Mouse (Mus musculus) brain, embryonic 18.5 days (tissue): ENCODE measurements around the gene Dyrk1b.
"Not testable (repeated sequence)": the region's sequence is repeated elsewhere in the genome, so short reads cannot be mapped to it uniquely, and the experiment has no call there.

ENCODE experiments used
- DNase-seq: peaks from one replicate; pipeline ENCODE4 v3.0.0-alpha.2; 2012; ENCODE audit warnings: low read depth, low spot score

Gene Dyrk1b

GRCm38 (mm10) chr7:28195414-28196098 lies 16.3 kb downstream of the Dyrk1b start:
- no peak for DNase-seq

GRCm38 (mm10) chr7:28196528-28196927 lies 17.3 kb downstream of the Dyrk1b start:
- no peak for DNase-seq

GRCm38 (mm10) chr7:28199054-28199453 lies 19.8 kb downstream of the Dyrk1b start:
- no peak for DNase-seq

DNA sequence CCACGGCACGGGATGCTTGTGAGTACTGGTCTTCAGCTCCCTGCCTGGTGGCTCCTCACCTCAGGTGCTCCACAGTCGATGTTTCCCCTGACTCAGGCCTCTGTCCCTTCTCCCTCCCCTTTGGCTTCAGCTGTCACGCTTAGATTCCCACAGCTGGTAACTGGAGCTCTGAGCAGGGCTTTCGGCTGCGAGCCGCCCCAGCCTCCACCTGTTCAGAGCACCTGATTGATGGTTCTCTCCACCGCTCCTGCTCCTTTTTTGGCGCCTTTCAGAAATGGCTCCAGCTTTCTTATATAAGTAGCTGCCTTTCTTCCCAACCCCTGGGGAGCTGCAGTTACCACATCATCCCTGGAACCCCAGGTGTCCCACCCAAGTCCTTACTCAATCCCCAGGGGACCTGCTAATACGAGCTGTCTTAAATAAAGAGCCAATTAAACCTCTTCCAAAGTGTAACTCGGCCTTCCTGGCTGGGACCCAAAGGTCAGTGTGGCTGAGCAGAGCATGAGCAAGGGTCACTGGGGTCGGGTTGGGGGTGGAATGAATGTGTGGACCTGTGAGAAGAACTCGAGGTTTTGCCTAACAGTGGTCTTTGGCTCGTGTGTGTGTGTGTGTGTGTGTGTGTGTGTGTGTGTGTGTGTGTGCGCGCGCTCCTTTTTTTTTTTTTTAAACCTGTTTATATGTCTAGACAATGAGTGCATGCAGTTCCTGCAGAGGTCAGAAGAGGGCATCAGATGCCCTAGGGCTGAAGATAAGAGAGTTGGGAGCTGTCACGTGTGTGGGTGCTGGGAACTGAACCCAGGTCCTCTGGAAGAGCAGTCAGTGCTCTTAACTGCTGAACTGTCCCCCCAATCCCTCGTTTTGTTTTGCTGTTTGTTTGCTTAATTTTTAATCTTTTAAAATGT lies 24.2 kb downstream of the Dyrk1b start:
- DNase-seq: no peak

DNA sequence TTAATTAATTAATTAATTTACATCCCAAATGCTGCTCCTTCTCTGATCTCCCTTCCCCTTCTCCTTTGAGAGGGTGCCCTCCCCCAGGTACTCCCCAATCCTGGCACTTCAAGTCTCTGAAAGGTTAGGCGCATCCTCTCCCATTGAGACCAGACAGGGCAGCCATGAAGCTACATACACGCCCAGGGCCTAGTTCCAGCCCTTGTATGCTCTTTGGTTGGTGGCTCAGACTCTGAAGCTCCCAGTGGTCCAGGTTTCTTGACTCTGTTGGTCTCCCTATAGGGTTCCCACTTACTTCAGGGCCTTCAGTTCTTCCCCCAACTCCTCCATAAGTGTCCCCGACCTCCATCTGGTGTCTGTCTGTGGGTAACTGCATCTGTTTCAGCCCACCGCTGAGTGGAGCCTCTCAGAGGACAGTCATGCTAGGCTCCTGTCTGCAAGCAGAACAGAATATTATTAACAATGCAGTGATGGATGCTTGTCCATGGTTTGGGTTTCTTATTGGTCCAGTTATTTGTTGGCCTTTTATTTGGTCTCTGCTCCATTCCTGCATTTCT lies 26.9 kb downstream of the Dyrk1b start:
- DNase-seq: no peak

- DNase-seq: no peak
Measured at GRCm38 (mm10) chr7:28208396-28208987, 29.2 kb downstream of the Dyrk1b start.

- DNase-seq: peak; percentile 60
Measured at GRCm38 (mm10) chr7:28208988-28209508, 29.8 kb downstream of the Dyrk1b start.

- DNase-seq: no peak
Measured at GRCm38 (mm10) chr7:28210731-28211130, 31.5 kb downstream of the Dyrk1b start.

GRCm38 (mm10) chr7:28214142-28214541 lies 34.9 kb downstream of the Dyrk1b start:
- DNase-seq: no peak

- DNase-seq: not testable (repeated sequence)
Measured at GRCm38 (mm10) chr7:28215950-28216349, 36.7 kb downstream of the Dyrk1b start.

- not testable (repeated sequence) for DNase-seq
Measured at GRCm38 (mm10) chr7:28217811-28218210, 38.5 kb downstream of the Dyrk1b start.

GRCm38 (mm10) chr7:28218951-28219740 lies 39.9 kb downstream of the Dyrk1b start:
- not testable (repeated sequence) for DNase-seq

DNA sequence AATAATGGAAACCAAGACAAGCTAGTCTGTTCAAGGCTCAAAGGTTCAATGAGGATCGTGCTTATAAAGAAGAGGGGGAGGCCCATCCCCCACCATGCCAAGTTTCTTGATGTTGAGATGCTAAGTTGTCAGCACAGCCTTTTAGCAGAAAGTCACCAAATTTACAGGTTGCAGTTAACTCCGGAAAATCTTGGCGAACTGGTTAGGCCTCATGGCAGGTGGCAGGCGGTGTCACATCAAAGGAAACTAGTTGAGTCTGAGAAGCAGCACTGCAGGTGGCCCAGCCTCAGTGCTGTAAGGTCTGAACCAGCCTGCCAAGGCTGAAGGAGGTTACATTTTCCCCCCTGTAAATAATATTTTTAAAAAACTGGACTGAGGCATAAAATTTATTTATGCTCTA lies 47.6 kb downstream of the Dyrk1b start:
- not testable (repeated sequence) for DNase-seq

GRCm38 (mm10) chr7:28227421-28227820 lies 48.2 kb downstream of the Dyrk1b start:
- not testable (repeated sequence) for DNase-seq
